Mouse (Mus musculus): ENCODE results near the gene Fgfr2.
A peak's percentile ranks its signal among the peaks of the same experiment; 100 is the strongest.

GRCm38 (mm10) chr7:133012637-133013366 is 110.3 kb downstream of the Fgfr2 start:
- no peak for TF ChIP-seq POLR2A (IDR thresholded peaks at IDR 0.05; ENCODE audit: insufficient read length, low read depth)
- TF ChIP-seq POLR2AphosphoS2 (IDR thresholded peaks at IDR 0.05; ENCODE audit: insufficient read length, low read depth) = no peak
- TF ChIP-seq USF1 (IDR thresholded peaks at IDR 0.05; ENCODE audit: low read depth) = no peak
- no peak for TF ChIP-seq MYOD1 (IDR thresholded peaks at IDR 0.05; ENCODE audit: control insufficient read depth in 1 of 3, insufficient read length in 2 of 3, low read depth in 2 of 3)
- TF ChIP-seq SRF (IDR thresholded peaks at IDR 0.05; ENCODE audit: control insufficient read depth, insufficient read length, low read depth) = no peak
- no peak for TF ChIP-seq E2F4 (IDR thresholded peaks at IDR 0.05; ENCODE audit: insufficient read depth)
- TF ChIP-seq CEBPB (IDR thresholded peaks at IDR 0.05; ENCODE audit: insufficient read depth, poor library complexity, severe bottlenecking) = no peak
- no peak for TF ChIP-seq MYOG (IDR thresholded peaks at IDR 0.05; ENCODE audit: control insufficient read depth in 1 of 3, insufficient read depth in 1 of 3, insufficient read length in 2 of 3, low read depth in 2 of 3)
- TF ChIP-seq REST (IDR thresholded peaks at IDR 0.05; ENCODE audit: insufficient read depth, insufficient read length) = peak; percentile 14
- TF ChIP-seq TCF3 (IDR thresholded peaks at IDR 0.05; ENCODE audit: insufficient read length, low read depth) = no peak
